ENCODE assay signal across 22 mouse cellular contexts in the genomic region with DNA sequence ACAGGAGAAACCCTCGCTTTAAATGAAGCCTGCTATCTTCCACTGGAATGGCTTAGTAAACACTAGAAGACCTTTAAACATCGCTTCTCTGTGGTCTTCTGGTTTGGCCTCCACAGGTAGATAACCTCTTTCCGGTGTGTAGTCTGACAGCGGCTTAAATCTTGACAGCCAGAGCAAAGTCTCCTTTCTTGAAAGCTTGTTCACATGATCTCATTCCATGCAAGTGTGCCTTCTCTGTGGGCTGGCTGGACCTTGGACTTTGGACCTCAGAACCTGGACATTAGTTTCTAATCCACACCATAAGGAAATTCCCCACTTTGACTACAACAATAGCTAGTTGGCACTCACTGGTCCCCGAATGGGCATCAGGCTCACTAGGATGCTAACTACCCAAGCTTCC.
DNase-seq lines count a peak whose midpoint lies in the region; ATAC-seq and TF ChIP-seq lines count a peak whose summit lies in the region.
"Had no signal": no experiment of that assay in that cellular context is flagged by ENCODE, and none has a peak within 500 bp of the region (broad histone marks: within the 10 kb centered on the region; RNA-seq: fewer than 3 reads in every experiment).

No protein-coding gene starts in this region.

- intact Hi-C loops in heart, postnatal 36 days (cut with DNase I), result no loop called here

- ATAC-seq in intestine, postnatal 0 days, result peak; percentile 77
- peak; percentile 71 for ATAC-seq in kidney, postnatal 0 days (replicated peaks; ENCODE audit: low FRiP score, low read depth)

- peaks cover 14% of the 10 kb centered on the region; the same call in 1 of the 2 replicates for H3K4me1 ChIP-seq in intestine, postnatal 0 days (replicated peaks; ENCODE audit: control insufficient read depth, insufficient read depth, low read length)
- 0 out of 2 replicates have a peak, but pooled peaks cover 3% of the 10 kb centered on the region for H3K4me1 ChIP-seq in kidney, postnatal 0 days (replicated peaks; ENCODE audit: insufficient read depth, low read length)
- H3K4me1 ChIP-seq in small intestine, adult 2 months (ENCODE audit: control insufficient read depth, insufficient read depth, insufficient read length, low read length), result peaks cover 22% of the 10 kb centered on the region; the same call in 1 of the 2 replicates
- H3K4me1 ChIP-seq: limb, embryonic 13.5 days; liver, embryonic 15.5 days had no signal

- WGBS in intestine, postnatal 0 days, result 39% methylated on average over 5 of the region's 5 CpGs
- WGBS in kidney, postnatal 0 days, result 85% methylated on average over 5 of the region's 5 CpGs
- WGBS in small intestine, adult 2 months, result 45% methylated on average over 5 of the region's 5 CpGs

- H3K9me3 ChIP-seq in intestine, postnatal 0 days (ENCODE audit: control insufficient read depth), result no peaks in the 10 kb centered on the region
- H3K9me3 ChIP-seq in kidney, postnatal 0 days (replicated peaks; ENCODE audit: low read length), result no peaks in the 10 kb centered on the region
- H3K9me3 ChIP-seq: embryonic facial prominence, embryonic 10.5 days; G1E; hindbrain, embryonic 12.5 days; limb, embryonic 13.5 days; liver, embryonic 15.5 days; neural tube, embryonic 13.5 days had no signal

- H3K9ac ChIP-seq in intestine, postnatal 0 days (ENCODE audit: low read depth, low read length), result peak overlapping the region; percentile 38; the same call in 1 of the 2 replicates
- no peak overlapping the region for H3K9ac ChIP-seq in kidney, postnatal 0 days (ENCODE audit: low read depth, low read length)
- H3K9ac ChIP-seq: hindbrain, embryonic 12.5 days; limb, embryonic 13.5 days; liver, embryonic 15.5 days; neural tube, embryonic 13.5 days had no signal

- DNase-seq in heart, adult 11 months, result peak; percentile 61
- DNase-seq in heart, postnatal 36 days, result no peak
- DNase-seq in kidney, postnatal 0 days (ENCODE audit: low spot score), result no peak
- DNase-seq in right cerebral cortex, postnatal 10 days (ENCODE audit: low spot score in 2 of 2), result no peak
- no peak for DNase-seq in spleen, postnatal 36 days (ENCODE audit: low spot score in 2 of 2)
- DNase-seq in embryo, embryonic 9.5 days (ENCODE audit: extremely low spot score), result no peak
- DNase-seq: adrenal gland, postnatal 14 days; cerebellum, adult 11-12 months; cerebellum, postnatal 36 days; heart, postnatal 10 days; right cerebral cortex, adult 18-20 months had no signal

- H3K27me3 ChIP-seq in intestine, postnatal 0 days (replicated peaks; ENCODE audit: control insufficient read depth, insufficient read depth, low read length), result no peaks in the 10 kb centered on the region
- H3K27me3 ChIP-seq in kidney, postnatal 0 days (ENCODE audit: insufficient read depth, low read length), result no peaks in the 10 kb centered on the region
- H3K27me3 ChIP-seq in small intestine, adult 2 months (ENCODE audit: control insufficient read depth, insufficient read depth, low read length), result no peaks in the 10 kb centered on the region
- H3K27me3 ChIP-seq: hindbrain, embryonic 12.5 days; limb, embryonic 13.5 days; liver, embryonic 15.5 days; neural tube, embryonic 13.5 days had no signal

- peak overlapping the region; percentile 80 for H3K27ac ChIP-seq in intestine, postnatal 0 days (ENCODE audit: low read depth, low read length)
- peak overlapping the region; percentile 70; the same call in 1 of the 2 replicates for H3K27ac ChIP-seq in kidney, postnatal 0 days
- peak overlapping the region; percentile 96 for H3K27ac ChIP-seq in small intestine, adult 2 months (ENCODE audit: insufficient read depth, low read depth, low read length)
- H3K27ac ChIP-seq: embryonic facial prominence, embryonic 10.5 days; hindbrain, embryonic 12.5 days; limb, embryonic 13.5 days; liver, embryonic 15.5 days; macrophage; neural tube, embryonic 13.5 days had no signal

- no peak for TF ChIP-seq CTCF in intestine, postnatal 0 days (IDR thresholded peaks at IDR 0.05; ENCODE audit: low read depth)
- TF ChIP-seq CTCF in kidney, postnatal 0 days (IDR thresholded peaks at IDR 0.05; ENCODE audit: low read depth), result no peak
- TF ChIP-seq CTCF in small intestine, adult 2 months (IDR thresholded peaks at IDR 0.05; ENCODE audit: extremely low read depth, insufficient read length, insufficient replicate concordance, low read depth, low read length), result no peak

- H3K4me2 ChIP-seq in intestine, postnatal 0 days (replicated peaks; ENCODE audit: low read depth), result peak overlapping the region; percentile 53
- H3K4me2 ChIP-seq in kidney, postnatal 0 days (ENCODE audit: low read length), result peak overlapping the region; percentile 18; the same call in 1 of the 2 replicates
- H3K4me2 ChIP-seq: heart, embryonic 11.5 days; hindbrain, embryonic 12.5 days; limb, embryonic 13.5 days; liver, embryonic 15.5 days; midbrain, embryonic 11.5 days; neural tube, embryonic 13.5 days had no signal

- no peak for TF ChIP-seq POLR2A in small intestine, adult 2 months (IDR thresholded peaks at IDR 0.05; ENCODE audit: low read depth, low read length)

- peak overlapping the region; percentile 22; the same call in 1 of the 2 replicates for H3K4me3 ChIP-seq in intestine, postnatal 0 days (ENCODE audit: low read depth, low read length)
- no peak overlapping the region for H3K4me3 ChIP-seq in kidney, postnatal 0 days (replicated peaks; ENCODE audit: low read depth, low read length)
- peak overlapping the region; percentile 56 for H3K4me3 ChIP-seq in small intestine, adult 2 months (ENCODE audit: low read depth, low read length)
- H3K4me3 ChIP-seq: embryonic facial prominence, embryonic 10.5 days; hindbrain, embryonic 12.5 days; limb, embryonic 13.5 days; liver, embryonic 15.5 days; neural tube, embryonic 13.5 days had no signal

- H3K36me3 ChIP-seq in intestine, postnatal 0 days (ENCODE audit: control insufficient read depth, insufficient read depth), result no peaks in the 10 kb centered on the region
- H3K36me3 ChIP-seq in kidney, postnatal 0 days (ENCODE audit: insufficient read depth, low read length), result no peaks in the 10 kb centered on the region
- H3K36me3 ChIP-seq in small intestine, adult 2 months (ENCODE audit: control insufficient read depth, insufficient read depth, low read length), result no peaks in the 10 kb centered on the region
- H3K36me3 ChIP-seq: embryonic facial prominence, embryonic 10.5 days; G1E; hindbrain, embryonic 12.5 days; limb, embryonic 13.5 days; liver, embryonic 15.5 days; neural tube, embryonic 13.5 days had no signal
